Mouse (Mus musculus) olfactory bulb, adult 2 months (tissue): ENCODE data around the gene Asb6.

Source experiments
- CTCF ChIP-seq: fragments of 200-500 bp; IDR thresholded peaks from 2 replicates; pipeline ENCODE4 v1.5.1; 2012; ENCODE audit warnings: low read depth, mild to moderate bottlenecking, low read length, moderate library complexity; ENCODE audit not compliant: insufficient read depth
- POLR2A ChIP-seq: fragments of 200-500 bp; IDR thresholded peaks from 2 replicates; pipeline ENCODE4 v1.6.1; 2012; ENCODE audit warnings: mild to moderate bottlenecking, low read depth, low read length, moderate library complexity; ENCODE audit not compliant: insufficient read depth

DNA sequence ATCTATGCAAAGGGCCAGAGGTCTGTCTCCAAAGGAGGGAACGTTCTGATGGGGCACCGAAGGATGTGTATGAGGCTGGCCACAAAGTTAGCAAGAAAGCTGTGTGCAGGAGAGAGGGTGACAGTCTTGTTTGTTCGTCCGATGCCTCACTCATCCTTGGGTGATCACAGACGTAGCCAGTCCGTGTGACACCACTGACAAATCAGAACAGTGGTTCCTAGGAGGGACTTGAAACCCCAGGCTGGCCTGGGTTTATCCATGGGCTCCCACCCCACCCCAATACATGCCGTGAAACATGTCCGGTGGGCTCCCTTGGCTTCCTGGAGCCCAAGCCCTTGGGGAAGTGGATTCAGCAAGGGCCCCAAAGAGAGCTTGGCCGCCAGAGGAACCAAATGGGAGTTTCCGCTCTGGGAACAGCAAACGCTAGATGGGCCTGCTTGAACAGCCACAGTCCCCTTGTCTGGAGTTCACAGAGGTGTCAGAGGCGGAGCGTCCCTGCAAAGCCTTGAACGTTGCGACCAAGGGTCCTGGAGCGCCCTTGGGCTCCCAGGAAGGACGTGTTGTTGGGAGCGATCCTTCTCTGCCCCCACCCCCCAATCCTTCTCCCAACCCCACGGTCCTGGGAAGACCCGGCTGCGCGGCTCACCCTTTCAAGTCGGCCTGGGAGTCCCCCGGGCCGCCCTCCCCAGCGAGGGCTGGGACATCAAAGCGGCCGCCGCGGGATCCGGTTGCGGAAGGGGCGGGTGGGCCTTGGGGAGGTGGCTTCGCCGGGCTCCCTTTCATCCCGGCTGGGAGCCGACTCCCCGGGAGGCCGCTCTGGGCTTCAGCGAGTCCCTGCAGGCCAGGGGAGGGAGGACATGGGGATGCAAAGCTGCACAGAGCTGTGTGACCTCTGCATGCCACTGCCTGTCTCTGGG is 45.8 kb downstream of the Asb6 start:
- TF ChIP-seq CTCF (no peak), POLR2A (no peak)
